Mouse (Mus musculus) olfactory bulb, adult 2 months (tissue): ENCODE measurements around the gene Myf5. TPM values are rescaled to one million over a fixed set of nuclear protein-coding genes. Genes with fewer than 3 reads are reported as not detected.

Experiments used
- H3K27ac ChIP-seq: fragments of 200-500 bp; 2 replicates; pipeline ENCODE4 v1.5.1; 2012; ENCODE audit warnings: low read depth, low read length; ENCODE audit not compliant: insufficient read depth
- H3K4me1 ChIP-seq: fragments of 200-500 bp; 2 replicates; pipeline ENCODE4 v1.6.1; 2012; ENCODE audit warnings: low read length; ENCODE audit not compliant: control insufficient read depth, insufficient read depth
- H3K4me3 ChIP-seq: fragments of 200-500 bp; 2 replicates; pipeline ENCODE4 v1.5.1; 2012; ENCODE audit warnings: mild to moderate bottlenecking, low read depth, low read length, moderate library complexity; ENCODE audit not compliant: insufficient read depth
- CTCF ChIP-seq: fragments of 200-500 bp; IDR thresholded peaks from 2 replicates; pipeline ENCODE4 v1.5.1; 2012; ENCODE audit warnings: low read depth, mild to moderate bottlenecking, low read length, moderate library complexity; ENCODE audit not compliant: insufficient read depth
- POLR2A ChIP-seq: fragments of 200-500 bp; IDR thresholded peaks from 2 replicates; pipeline ENCODE4 v1.6.1; 2012; ENCODE audit warnings: mild to moderate bottlenecking, low read depth, low read length, moderate library complexity; ENCODE audit not compliant: insufficient read depth
- WGBS: fragments of 180-500 bp; shearing (Covaris S2); methylation state at CpG from one replicate; pipeline ENCODE4 v1.1.7; 2018; 5-methylcytosine and 5-hydroxymethylcytosine counted together
- polyA plus RNA-seq: library from polyadenylated mRNA; stranded (reverse); fragments of >200 nt; gene quantifications from 2 replicates; pipeline ENCODE4 v1.2.4, GENCODE M21; 2012; ENCODE audit warnings: low replicate concordance; ENCODE audit not compliant: missing spikeins, insufficient read depth, insufficient read length

Myf5 gene
- not detected in 2 replicates for polyA plus RNA-seq

DNA sequence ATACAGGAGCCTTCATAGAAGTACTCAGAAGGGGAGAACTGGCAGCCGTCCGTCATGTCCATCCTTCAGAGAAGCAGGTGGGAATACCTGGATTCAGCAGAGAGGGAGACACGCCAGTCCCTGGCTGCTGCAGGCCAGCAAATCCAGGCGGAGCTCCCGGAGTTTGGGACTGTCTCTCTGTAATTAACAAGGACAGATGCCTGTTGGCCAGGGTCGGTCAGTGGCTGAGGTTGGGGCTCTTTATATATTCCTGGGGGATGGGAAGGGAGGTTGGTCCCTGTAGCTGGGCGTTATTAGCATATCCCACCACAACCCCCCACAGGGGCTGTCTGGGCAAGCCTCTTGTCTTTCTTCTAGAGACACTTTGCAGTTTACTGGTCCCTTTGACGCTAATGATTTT lies at the start of gene Myf5:
Gene Myf5 (minus strand): TSS at position 265 of the 400 bp plus-strand sequence.
- no peaks in the 10 kb centered on the region for H3K4me1 ChIP-seq
- no peak within 1 kb of the TSS for H3K27ac ChIP-seq
- WGBS = 86% methylated on average over 8 of the region's 8 CpGs
- no peak within 1 kb of the TSS for H3K4me3 ChIP-seq
- TF ChIP-seq POLR2A (no peak), CTCF (no peak)

DNA sequence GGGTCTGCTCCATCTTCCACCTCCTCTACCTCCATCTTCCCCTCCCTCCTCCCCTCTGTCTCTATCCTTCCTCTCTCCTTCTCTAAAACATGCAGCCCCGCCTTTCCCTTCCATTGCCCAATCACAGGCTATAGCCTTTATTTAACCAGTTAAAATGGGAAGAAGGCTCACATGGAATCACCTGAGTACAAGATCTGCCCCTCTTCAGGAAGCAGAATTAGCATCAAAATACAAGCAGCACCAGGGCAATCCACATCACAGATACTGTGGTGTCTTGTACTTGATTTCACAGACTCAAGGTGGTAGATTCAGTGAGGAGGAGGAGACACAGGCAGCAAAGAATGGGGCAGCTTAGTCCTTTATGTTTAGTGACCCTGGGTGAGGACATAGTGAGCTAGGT lies 42.8 kb upstream of the Myf5 start:
- Histone ChIP-seq H3K27ac (no peak overlapping the region), H3K4me1 (no peaks in the 10 kb centered on the region), H3K4me3 (no peak overlapping the region)
- TF ChIP-seq CTCF (no peak), POLR2A (no peak)
- 73% methylated on average over 1 of the region's 1 CpGs for WGBS

GRCm38 (mm10) chr10:107519216-107519615 lies 33.3 kb upstream of the Myf5 start:
- H3K27ac ChIP-seq = no peak overlapping the region
- WGBS = 82% methylated on average over 5 of the region's 5 CpGs

GRCm38 (mm10) chr10:107516641-107517040 lies 30.7 kb upstream of the Myf5 start:
- WGBS = 85% methylated on average over 7 of the region's 7 CpGs
- H3K4me3 ChIP-seq = no peak overlapping the region
- TF ChIP-seq CTCF (no peak), POLR2A (no peak)
- no peak overlapping the region for H3K27ac ChIP-seq
- H3K4me1 ChIP-seq = no peaks in the 10 kb centered on the region

More at GRCm38 (mm10) chr10:107519216-107519615, 33.3 kb upstream of the Myf5 start:
- Histone ChIP-seq H3K4me3 (no peak overlapping the region), H3K4me1 (no peaks in the 10 kb centered on the region)
- TF ChIP-seq CTCF (no peak), POLR2A (no peak)

DNA sequence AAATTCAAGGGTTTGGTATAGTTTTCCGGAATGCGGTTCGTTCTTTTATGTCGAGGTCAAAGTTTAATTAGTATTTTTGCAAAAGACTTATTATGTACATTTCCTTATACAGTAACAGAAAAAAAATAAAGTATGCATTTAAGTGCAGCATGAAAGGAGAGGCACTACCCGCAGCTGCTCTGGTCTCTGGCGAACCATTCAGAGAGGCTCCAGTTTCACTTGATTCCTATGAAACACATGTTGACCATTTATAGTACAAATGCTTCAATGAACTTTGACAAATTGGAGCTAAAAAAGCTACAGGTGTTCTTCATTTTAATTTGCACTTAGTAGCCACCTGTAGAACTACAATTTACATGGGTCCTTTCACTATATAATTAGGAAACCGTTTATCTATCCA lies 28.8 kb upstream of the Myf5 start:
- TF ChIP-seq CTCF (no peak), POLR2A (no peak)
- 72% methylated on average over 7 of the region's 7 CpGs for WGBS
- no peak overlapping the region for H3K4me3 ChIP-seq
- no peak overlapping the region for H3K27ac ChIP-seq
- H3K4me1 ChIP-seq = no peaks in the 10 kb centered on the region

DNA sequence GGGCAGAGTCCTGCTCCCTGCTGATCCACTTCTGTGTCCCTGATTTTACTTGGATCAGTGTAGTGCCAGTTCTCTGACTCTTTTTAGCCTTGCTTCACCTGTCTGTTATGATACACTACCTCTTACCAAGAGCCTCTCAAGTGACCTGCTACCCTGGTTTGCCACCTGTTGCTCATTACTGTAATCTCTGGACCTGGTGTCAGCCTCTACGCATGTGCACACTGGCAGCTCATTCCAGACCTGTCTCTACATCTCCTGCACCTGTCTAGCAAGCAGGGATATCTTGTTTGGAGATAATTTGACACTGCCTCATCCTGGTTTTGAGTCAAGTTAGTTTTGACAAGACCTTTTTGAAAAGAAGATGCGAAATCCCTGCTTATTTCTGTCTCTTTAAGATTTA lies 20.5 kb upstream of the Myf5 start:
- TF ChIP-seq CTCF (no peak), POLR2A (no peak)
- WGBS = 94% methylated on average over 2 of the region's 2 CpGs

DNA sequence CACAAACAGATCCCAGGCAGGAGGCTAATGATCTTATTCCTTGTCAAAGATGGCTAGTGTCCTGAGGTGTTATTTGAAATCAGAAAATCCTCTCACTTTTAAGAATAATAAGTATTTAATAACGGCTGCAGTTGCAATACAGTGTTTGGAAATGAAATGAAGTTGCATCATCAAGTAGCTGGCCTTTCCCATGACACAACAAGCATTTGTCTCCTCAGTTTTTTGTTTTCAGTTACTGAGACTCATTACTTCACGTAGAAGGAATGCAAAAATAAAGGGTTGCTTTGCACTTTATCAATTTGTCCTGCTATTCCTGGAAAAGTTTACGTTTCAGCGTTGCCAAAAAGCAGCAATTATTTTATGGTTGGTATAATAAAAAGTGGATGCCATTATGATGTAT lies 17.5 kb upstream of the Myf5 start:
- TF ChIP-seq POLR2A = no peak
- no peak for TF ChIP-seq CTCF
- Histone ChIP-seq H3K4me1 (no peaks in the 10 kb centered on the region), H3K27ac (no peak overlapping the region), H3K4me3 (no peak overlapping the region)
- WGBS = 68% methylated on average over 4 of the region's 4 CpGs

More for the DNA sequence above, 20.5 kb upstream of the Myf5 start:
- no peak overlapping the region for H3K27ac ChIP-seq
- no peak overlapping the region for H3K4me3 ChIP-seq
- H3K4me1 ChIP-seq = no peaks in the 10 kb centered on the region

- Histone ChIP-seq H3K4me1 (no peaks in the 10 kb centered on the region), H3K27ac (no peak overlapping the region), H3K4me3 (no peak overlapping the region)
- TF ChIP-seq CTCF = no peak
- TF ChIP-seq POLR2A = no peak
- 94% methylated on average over 7 of the region's 7 CpGs for WGBS
Observed at GRCm38 (mm10) chr10:107502193-107502592, 16.3 kb upstream of the Myf5 start.

GRCm38 (mm10) chr10:107499656-107500055 lies 13.7 kb upstream of the Myf5 start:
- no peak overlapping the region for H3K27ac ChIP-seq
- TF ChIP-seq POLR2A (no peak), CTCF (no peak)
- no peak overlapping the region for H3K4me3 ChIP-seq
- WGBS = 50% methylated on average over 7 of the region's 7 CpGs
- H3K4me1 ChIP-seq = no peaks in the 10 kb centered on the region

- Histone ChIP-seq H3K4me1 (peaks cover 5% of the 10 kb centered on the region; the same call in 1 of the 2 replicates), H3K4me3 (no peak overlapping the region), H3K27ac (no peak overlapping the region)
- 91% methylated on average over 1 of the region's 1 CpGs for WGBS
- no peak for TF ChIP-seq POLR2A
- TF ChIP-seq CTCF = no peak
Observed at GRCm38 (mm10) chr10:107496402-107496801, 10.5 kb upstream of the Myf5 start.
